Mouse (Mus musculus): ENCODE results near the gene Olfr789. TPM values are rescaled to one million over a fixed set of nuclear protein-coding genes. Genes with fewer than 3 reads are reported as not detected.

Gene Olfr789
- not detected in 2 replicates for total RNA-seq (2012; rRNA removed)
- not detected for polyA plus RNA-seq (2012; ENCODE audit: insufficient read depth in 1 of 2, insufficient read length in 2 of 2, low read depth in 1 of 2, low replicate concordance in 2 of 2, missing spikeins in 1 of 2)

DNA sequence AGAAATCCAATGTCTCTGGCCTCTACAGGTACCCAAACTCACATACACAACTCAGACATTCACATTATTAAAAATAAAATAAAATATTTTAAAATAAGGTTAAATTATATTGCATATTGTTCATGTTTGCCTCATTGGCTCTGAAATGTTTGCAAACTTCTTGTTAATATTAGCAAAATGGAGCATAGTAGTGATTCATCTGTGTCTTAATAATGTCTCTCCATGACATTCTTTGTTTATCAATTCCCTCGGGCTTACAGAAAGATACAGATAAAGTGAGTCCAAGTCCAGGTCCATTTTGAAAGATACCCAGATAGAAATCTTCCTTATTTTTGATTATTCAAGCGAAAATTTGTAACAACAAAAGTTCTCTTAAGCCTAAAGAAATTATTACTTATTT, at the start of gene Olfr789:
Gene Olfr789 (plus strand): TSS at position 301 of the 400 bp plus-strand sequence.
- DNase-seq (ENCODE audit: low read depth, low spot score) = no peak
- no peaks in the 10 kb centered on the region for H3K79me2 ChIP-seq (ENCODE audit: control insufficient read depth, insufficient read depth, low read length, poor library complexity)
- H3K27ac ChIP-seq (ENCODE audit: control insufficient read depth, low read depth, low read length) = no peak within 1 kb of the TSS
- TF ChIP-seq MAX (IDR thresholded peaks at IDR 0.05; ENCODE audit: low read length) = no peak
- no peak for TF ChIP-seq NELFE (IDR thresholded peaks at IDR 0.05; ENCODE audit: low read depth, low read length)
- TF ChIP-seq ZC3H11A (IDR thresholded peaks at IDR 0.05; ENCODE audit: low read depth, low read length) = no peak
- no peak for TF ChIP-seq ZMIZ1 (IDR thresholded peaks at IDR 0.05; ENCODE audit: low read depth, low read length)
- no peak for TF ChIP-seq USF1 (IDR thresholded peaks at IDR 0.05; ENCODE audit: low read depth, low read length)
- no peak for TF ChIP-seq SIN3A (IDR thresholded peaks at IDR 0.05; ENCODE audit: low read length)
- TF ChIP-seq ETS1 (IDR thresholded peaks at IDR 0.05; ENCODE audit: low read depth, low read length) = no peak
- H3K9ac ChIP-seq (ENCODE audit: control insufficient read depth, low read depth, low read length, poor library complexity, severe bottlenecking) = no peak within 1 kb of the TSS
- no peaks in the 10 kb centered on the region for H3K36me3 ChIP-seq (ENCODE audit: control insufficient read depth in 1 of 2, insufficient read depth in 2 of 2, low read length in 2 of 2)
- H3K4me3 ChIP-seq (ENCODE audit: control insufficient read depth in 1 of 2, insufficient read depth in 1 of 2, low read depth in 2 of 2, low read length in 2 of 2) = no peak within 1 kb of the TSS
- H3K9me3 ChIP-seq (replicated peaks; ENCODE audit: insufficient read depth, low read length) = no peaks in the 10 kb centered on the region
- H3K4me1 ChIP-seq (ENCODE audit: control insufficient read depth in 1 of 2, insufficient read depth in 2 of 2, low read length in 2 of 2) = no peaks in the 10 kb centered on the region
- H3K27me3 ChIP-seq (ENCODE audit: control insufficient read depth in 1 of 2, insufficient read depth in 2 of 2, low read length in 2 of 2) = no peaks in the 10 kb centered on the region

DNA sequence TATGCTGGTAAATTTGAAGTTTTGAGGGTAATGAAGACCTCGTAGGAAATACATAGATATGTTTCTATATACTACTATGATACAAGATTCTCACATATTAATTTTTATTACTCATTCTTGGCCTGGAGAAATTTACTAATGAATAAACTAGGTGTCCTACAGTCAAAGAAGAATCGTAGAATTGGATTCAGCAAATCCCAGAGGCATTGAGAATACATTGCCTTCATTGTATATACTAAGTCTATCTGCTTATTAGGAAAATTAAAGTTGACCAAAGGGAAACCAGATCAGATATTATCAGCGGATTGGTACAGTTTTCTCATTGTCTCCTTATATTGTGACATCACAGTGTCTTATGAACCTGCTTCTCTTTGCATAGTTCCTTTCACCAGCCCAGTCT, 23.0 kb upstream of the Olfr789 start, which contains the start of gene Olfr787:
Gene Olfr787 (plus strand): TSS at position 301 of the 400 bp plus-strand sequence.
- no peaks in the 10 kb centered on the region for H3K27me3 ChIP-seq (ENCODE audit: control insufficient read depth in 1 of 2, insufficient read depth in 2 of 2, low read length in 2 of 2)
- no peak within 1 kb of the TSS for H3K9ac ChIP-seq (ENCODE audit: control insufficient read depth, low read depth, low read length, poor library complexity, severe bottlenecking)
- no peak within 1 kb of the TSS for H3K27ac ChIP-seq (ENCODE audit: control insufficient read depth, low read depth, low read length)

GRCm38 (mm10) chr10:129470698-129471097, 13.9 kb upstream of the Olfr789 start, which contains the start of gene Olfr788:
Gene Olfr788 (plus strand): TSS chr10:129470998.
- Histone ChIP-seq H3K4me3 (ENCODE audit: control insufficient read depth in 1 of 2, insufficient read depth in 1 of 2, low read depth in 2 of 2, low read length in 2 of 2) (no peak within 1 kb of the TSS), H3K9me3 (replicated peaks; ENCODE audit: insufficient read depth, low read length) (no peaks in the 10 kb centered on the region), H3K9ac (ENCODE audit: control insufficient read depth, low read depth, low read length, poor library complexity, severe bottlenecking) (no peak within 1 kb of the TSS), H3K36me3 (ENCODE audit: control insufficient read depth in 1 of 2, insufficient read depth in 2 of 2, low read length in 2 of 2) (no peaks in the 10 kb centered on the region), H3K27me3 (ENCODE audit: control insufficient read depth in 1 of 2, insufficient read depth in 2 of 2, low read length in 2 of 2) (no peaks in the 10 kb centered on the region), H3K4me1 (ENCODE audit: control insufficient read depth in 1 of 2, insufficient read depth in 2 of 2, low read length in 2 of 2) (no peaks in the 10 kb centered on the region), H3K79me2 (ENCODE audit: control insufficient read depth, insufficient read depth, low read length, poor library complexity) (no peaks in the 10 kb centered on the region), H3K27ac (ENCODE audit: control insufficient read depth, low read depth, low read length) (no peak within 1 kb of the TSS)
- TF ChIP-seq CHD2 (IDR thresholded peaks at IDR 0.05; ENCODE audit: low read length) (no peak), KAT2A (conservative IDR thresholded peaks at IDR 0.05; ENCODE audit: low read depth, low read length) (no peak), JUND (IDR thresholded peaks at IDR 0.05; ENCODE audit: low read depth, low read length) (no peak), USF2 (IDR thresholded peaks at IDR 0.05; ENCODE audit: borderline replicate concordance in 1 of 2, insufficient read depth in 1 of 2, low read depth in 1 of 2, low read length in 2 of 2) (no peak), MYC (IDR thresholded peaks at IDR 0.05; ENCODE audit: low read depth, low read length) (no peak), MEF2A (IDR thresholded peaks at IDR 0.05; ENCODE audit: extremely low read depth, insufficient replicate concordance, low read depth, low read length, poor library complexity, severe bottlenecking) (no peak), UBTF (IDR thresholded peaks at IDR 0.05; ENCODE audit: borderline replicate concordance, insufficient read depth, low read depth, low read length) (no peak), RAD21 (IDR thresholded peaks at IDR 0.05; ENCODE audit: low read depth, low read length) (no peak), E2F4 (IDR thresholded peaks at IDR 0.05; ENCODE audit: borderline replicate concordance, low read depth, low read length) (no peak), MAFK (IDR thresholded peaks at IDR 0.05; ENCODE audit: borderline replicate concordance, low read depth, low read length) (no peak), MYB (IDR thresholded peaks at IDR 0.05; ENCODE audit: low read depth, low read length) (no peak), CTCF (IDR thresholded peaks at IDR 0.05 in 2 of 3, conservative IDR thresholded peaks at IDR 0.05 in 1 of 3; ENCODE audit: control insufficient read depth in 1 of 3, insufficient read depth in 1 of 3, low read depth in 2 of 3, low read length in 3 of 3, poor library complexity in 1 of 3, severe bottlenecking in 1 of 3) (no peak), ZNF384 (IDR thresholded peaks at IDR 0.05; ENCODE audit: low read depth, low read length) (no peak), MAZ (IDR thresholded peaks at IDR 0.05; ENCODE audit: low read depth, low read length) (no peak), ELF1 (IDR thresholded peaks at IDR 0.05; ENCODE audit: low read depth, low read length) (no peak), HCFC1 (IDR thresholded peaks at IDR 0.05; ENCODE audit: low read depth, low read length) (no peak), ZC3H11A (IDR thresholded peaks at IDR 0.05; ENCODE audit: low read depth, low read length) (no peak), ZKSCAN1 (IDR thresholded peaks at IDR 0.05; ENCODE audit: low read depth, low read length) (no peak), EP300 (IDR thresholded peaks at IDR 0.05; ENCODE audit: low read depth in 1 of 2, low read length in 2 of 2) (no peak)
- no peak for DNase-seq (ENCODE audit: low read depth, low spot score)

More for the DNA sequence above, 23.0 kb upstream of the Olfr789 start, which contains the start of gene Olfr787:
- Histone ChIP-seq H3K4me1 (ENCODE audit: control insufficient read depth in 1 of 2, insufficient read depth in 2 of 2, low read length in 2 of 2) (no peaks in the 10 kb centered on the region), H3K9me3 (replicated peaks; ENCODE audit: insufficient read depth, low read length) (no peaks in the 10 kb centered on the region), H3K4me3 (ENCODE audit: control insufficient read depth in 1 of 2, insufficient read depth in 1 of 2, low read depth in 2 of 2, low read length in 2 of 2) (no peak within 1 kb of the TSS), H3K36me3 (ENCODE audit: control insufficient read depth in 1 of 2, insufficient read depth in 2 of 2, low read length in 2 of 2) (no peaks in the 10 kb centered on the region), H3K79me2 (ENCODE audit: control insufficient read depth, insufficient read depth, low read length, poor library complexity) (no peaks in the 10 kb centered on the region)
- TF ChIP-seq MXI1 (IDR thresholded peaks at IDR 0.05; ENCODE audit: low read depth, low read length) (no peak), USF1 (IDR thresholded peaks at IDR 0.05; ENCODE audit: low read depth, low read length) (no peak)
- no peak for DNase-seq (ENCODE audit: low read depth, low spot score)

All from MEL (cell line).